Mouse (Mus musculus) small intestine, adult 2 months (tissue): Measurements from ENCODE around the gene Tmem143.
"Not testable (repeated sequence)": the region's sequence is repeated elsewhere in the genome, so short reads cannot be mapped to it uniquely, and the experiment has no call there.

Experiments used
- CTCF ChIP-seq: fragments of 200-500 bp; IDR thresholded peaks from 2 replicates; pipeline ENCODE4 v1.5.1; 2012; ENCODE audit warnings: low read depth, mild to moderate bottlenecking, control low read depth, inconsistent platforms, low read length, moderate library complexity, mixed read lengths; ENCODE audit not compliant: insufficient replicate concordance, insufficient read length; ENCODE audit errors: extremely low read depth
- POLR2A ChIP-seq: fragments of 200-500 bp; IDR thresholded peaks from 2 replicates; pipeline ENCODE4 v1.6.1; 2012; ENCODE audit warnings: low read depth, mild to moderate bottlenecking, control low read depth, inconsistent platforms, low read length, moderate library complexity

DNA sequence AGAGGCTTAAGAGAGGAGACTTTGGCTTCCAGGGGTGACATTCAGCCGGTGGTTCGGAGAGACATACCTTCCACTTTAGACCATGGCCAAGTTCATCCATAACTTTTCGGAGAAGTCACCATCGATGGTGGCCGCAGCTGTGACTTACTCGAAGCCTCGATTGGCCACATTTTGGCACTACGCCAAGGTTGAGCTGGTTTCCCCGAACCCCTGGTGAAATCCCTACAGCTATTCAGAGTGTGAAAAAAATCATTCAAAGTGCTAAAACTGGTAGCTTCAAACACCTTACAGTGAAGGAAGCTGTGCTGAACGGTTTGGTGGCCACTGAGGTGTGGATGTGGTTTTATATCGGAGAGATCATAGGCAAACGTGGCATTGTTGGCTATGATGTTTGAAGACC lies 37.0 kb downstream of the Tmem143 start:
- not testable (repeated sequence) for TF ChIP-seq POLR2A, CTCF
